Mouse (Mus musculus): ENCODE data around the gene Baiap2. TPM values are rescaled to one million over a fixed set of nuclear protein-coding genes. Genes with fewer than 3 reads are reported as not detected.

Gene Baiap2
- polyA plus RNA-seq (2012; fragmentation: generic; extraction: Trizol) = 41.5 TPM
- long read RNA-seq, experiment 1, full-length matches to known transcripts = 49 of 81 reads
- long read RNA-seq, experiment 1, partial matches to known transcripts = 16 of 81 reads
- long read RNA-seq, experiment 1, other reads (novel, unspliced or antisense) = 16 of 81 reads
- long read RNA-seq, experiment 2, full-length matches to known transcripts = 493 of 591 reads
- long read RNA-seq, experiment 2, partial matches to known transcripts = 5 of 591 reads
- long read RNA-seq, experiment 2, other reads (novel, unspliced or antisense) = 93 of 591 reads

GRCm38 (mm10) chr11:119942727-119943427 is at the start of gene Baiap2:
TSS of gene Baiap2 (plus strand) at chr11:119942763.
- no peaks in the 10 kb centered on the region for H3K27me3 ChIP-seq (ENCODE audit: control insufficient read depth, insufficient read depth, insufficient read length)
- H3K36me3 ChIP-seq (ENCODE audit: control insufficient read depth, insufficient read depth) = peaks cover 28% of the 10 kb centered on the region
- H3K4me3 ChIP-seq (ENCODE audit: insufficient read depth, poor library complexity, severe bottlenecking) = peak within 1 kb of the TSS; percentile 98
- H3ac ChIP-seq (ENCODE audit: control insufficient read depth, insufficient read length, low read depth) = peak within 1 kb of the TSS; percentile 54
- H3K79me3 ChIP-seq (ENCODE audit: low read depth) = peaks cover 49% of the 10 kb centered on the region
- peaks cover 79% of the 10 kb centered on the region for H3K79me2 ChIP-seq (ENCODE audit: control insufficient read depth, insufficient read depth)
- no peak for TF ChIP-seq MAX (IDR thresholded peaks at IDR 0.05)

GRCm38 (mm10) chr11:119893667-119894236 is 48.8 kb upstream of the Baiap2 start:
- no peaks in the 10 kb centered on the region for H3K79me3 ChIP-seq (ENCODE audit: low read depth)
- H3K4me3 ChIP-seq (ENCODE audit: insufficient read depth, poor library complexity, severe bottlenecking) = no peak overlapping the region
- no peaks in the 10 kb centered on the region for H3K79me2 ChIP-seq (ENCODE audit: control insufficient read depth, insufficient read depth)
- H3K27me3 ChIP-seq (ENCODE audit: control insufficient read depth, insufficient read depth, insufficient read length) = no peaks in the 10 kb centered on the region
- no peak for TF ChIP-seq FOSL1 (IDR thresholded peaks at IDR 0.05; ENCODE audit: insufficient read depth, low read length, poor library complexity, severe bottlenecking)
- TF ChIP-seq MAX (IDR thresholded peaks at IDR 0.05) = no peak
- no peak for TF ChIP-seq CEBPB (IDR thresholded peaks at IDR 0.05; ENCODE audit: low read depth)
- H3K36me3 ChIP-seq (ENCODE audit: control insufficient read depth, insufficient read depth) = peaks cover 73% of the 10 kb centered on the region
- no peak overlapping the region for H3ac ChIP-seq (ENCODE audit: control insufficient read depth, insufficient read length, low read depth)

GRCm38 (mm10) chr11:119894634-119895033 is 47.9 kb upstream of the Baiap2 start:
- no peaks in the 10 kb centered on the region for H3K79me3 ChIP-seq (ENCODE audit: low read depth)
- H3ac ChIP-seq (ENCODE audit: control insufficient read depth, insufficient read length, low read depth) = no peak overlapping the region
- peaks cover 65% of the 10 kb centered on the region for H3K36me3 ChIP-seq (ENCODE audit: control insufficient read depth, insufficient read depth)
- H3K27me3 ChIP-seq (ENCODE audit: control insufficient read depth, insufficient read depth, insufficient read length) = no peaks in the 10 kb centered on the region
- no peak overlapping the region for H3K4me3 ChIP-seq (ENCODE audit: insufficient read depth, poor library complexity, severe bottlenecking)
- H3K79me2 ChIP-seq (ENCODE audit: control insufficient read depth, insufficient read depth) = no peaks in the 10 kb centered on the region
- TF ChIP-seq MAX (IDR thresholded peaks at IDR 0.05) = no peak
- no peak for TF ChIP-seq CEBPB (IDR thresholded peaks at IDR 0.05; ENCODE audit: low read depth)
- no peak for TF ChIP-seq FOSL1 (IDR thresholded peaks at IDR 0.05; ENCODE audit: insufficient read depth, low read length, poor library complexity, severe bottlenecking)
- no peak for TF ChIP-seq MYOG (IDR thresholded peaks at IDR 0.05; ENCODE audit: control insufficient read depth, extremely low read depth, insufficient read length)
- no peak for TF ChIP-seq USF1 (IDR thresholded peaks at IDR 0.05; ENCODE audit: low read depth)
- no peak for TF ChIP-seq CTCF (IDR thresholded peaks at IDR 0.05; ENCODE audit: control insufficient read depth, insufficient read depth, insufficient read length)
- TF ChIP-seq MYOD1 (IDR thresholded peaks at IDR 0.05; ENCODE audit: control insufficient read depth, insufficient read length, low read depth) = no peak

- TF ChIP-seq CTCF (IDR thresholded peaks at IDR 0.05; ENCODE audit: control insufficient read depth, insufficient read depth, insufficient read length) (no peak), MYOG (IDR thresholded peaks at IDR 0.05; ENCODE audit: control insufficient read depth, extremely low read depth, insufficient read length) (no peak), FOSL1 (IDR thresholded peaks at IDR 0.05; ENCODE audit: insufficient read depth, low read length, poor library complexity, severe bottlenecking) (no peak), MYOD1 (IDR thresholded peaks at IDR 0.05; ENCODE audit: control insufficient read depth, insufficient read length, low read depth) (no peak), MAX (IDR thresholded peaks at IDR 0.05) (no peak), USF1 (IDR thresholded peaks at IDR 0.05; ENCODE audit: low read depth) (no peak), CEBPB (IDR thresholded peaks at IDR 0.05; ENCODE audit: low read depth) (no peak)
- Histone ChIP-seq H3K79me2 (ENCODE audit: control insufficient read depth, insufficient read depth) (no peaks in the 10 kb centered on the region), H3K27me3 (ENCODE audit: control insufficient read depth, insufficient read depth, insufficient read length) (no peaks in the 10 kb centered on the region), H3ac (ENCODE audit: control insufficient read depth, insufficient read length, low read depth) (no peak overlapping the region), H3K4me3 (ENCODE audit: insufficient read depth, poor library complexity, severe bottlenecking) (no peak overlapping the region), H3K79me3 (ENCODE audit: low read depth) (no peaks in the 10 kb centered on the region), H3K36me3 (ENCODE audit: control insufficient read depth, insufficient read depth) (peaks cover 46% of the 10 kb centered on the region)
Measured at GRCm38 (mm10) chr11:119897041-119897440, 45.5 kb upstream of the Baiap2 start.

DNA sequence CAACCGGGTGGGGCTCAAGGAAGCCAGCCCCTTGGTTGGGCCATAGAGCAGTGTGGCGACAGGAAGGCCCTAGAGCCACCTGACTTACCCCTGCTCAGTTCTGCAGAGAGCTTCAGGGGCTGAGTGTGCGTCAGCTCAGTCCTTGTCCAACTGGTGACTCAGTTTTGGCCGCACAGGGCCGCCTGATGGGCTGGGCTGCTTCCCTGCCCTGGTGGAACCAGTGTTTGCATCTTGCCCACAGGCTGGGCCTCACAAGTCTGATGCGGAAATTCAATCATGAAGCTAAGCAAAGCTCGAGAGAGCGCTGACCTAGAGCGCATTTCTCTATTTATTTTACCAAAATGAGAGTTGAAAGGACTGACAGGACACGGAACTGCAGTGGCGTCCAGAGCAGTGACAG is 43.6 kb upstream of the Baiap2 start:
- H3K4me3 ChIP-seq (ENCODE audit: insufficient read depth, poor library complexity, severe bottlenecking) = no peak overlapping the region
- no peak overlapping the region for H3ac ChIP-seq (ENCODE audit: control insufficient read depth, insufficient read length, low read depth)
- H3K79me3 ChIP-seq (ENCODE audit: low read depth) = no peaks in the 10 kb centered on the region
- peaks cover 30% of the 10 kb centered on the region for H3K36me3 ChIP-seq (ENCODE audit: control insufficient read depth, insufficient read depth)
- no peak for TF ChIP-seq CEBPB (IDR thresholded peaks at IDR 0.05; ENCODE audit: low read depth)
- no peaks in the 10 kb centered on the region for H3K27me3 ChIP-seq (ENCODE audit: control insufficient read depth, insufficient read depth, insufficient read length)
- H3K79me2 ChIP-seq (ENCODE audit: control insufficient read depth, insufficient read depth) = no peaks in the 10 kb centered on the region

GRCm38 (mm10) chr11:119901174-119901573 is 41.4 kb upstream of the Baiap2 start:
- no peaks in the 10 kb centered on the region for H3K79me2 ChIP-seq (ENCODE audit: control insufficient read depth, insufficient read depth)
- H3K79me3 ChIP-seq (ENCODE audit: low read depth) = no peaks in the 10 kb centered on the region
- H3K27me3 ChIP-seq (ENCODE audit: control insufficient read depth, insufficient read depth, insufficient read length) = no peaks in the 10 kb centered on the region
- H3ac ChIP-seq (ENCODE audit: control insufficient read depth, insufficient read length, low read depth) = no peak overlapping the region
- no peak for TF ChIP-seq FOSL1 (IDR thresholded peaks at IDR 0.05; ENCODE audit: insufficient read depth, low read length, poor library complexity, severe bottlenecking)
- no peak for TF ChIP-seq MAX (IDR thresholded peaks at IDR 0.05)
- TF ChIP-seq MYOD1 (IDR thresholded peaks at IDR 0.05; ENCODE audit: control insufficient read depth, insufficient read length, low read depth) = no peak
- no peak for TF ChIP-seq CEBPB (IDR thresholded peaks at IDR 0.05; ENCODE audit: low read depth)
- TF ChIP-seq CTCF (IDR thresholded peaks at IDR 0.05; ENCODE audit: control insufficient read depth, insufficient read depth, insufficient read length) = no peak
- TF ChIP-seq USF1 (IDR thresholded peaks at IDR 0.05; ENCODE audit: low read depth) = no peak
- no peak for TF ChIP-seq MYOG (IDR thresholded peaks at IDR 0.05; ENCODE audit: control insufficient read depth, extremely low read depth, insufficient read length)
- peaks cover 8% of the 10 kb centered on the region for H3K36me3 ChIP-seq (ENCODE audit: control insufficient read depth, insufficient read depth)
- no peak overlapping the region for H3K4me3 ChIP-seq (ENCODE audit: insufficient read depth, poor library complexity, severe bottlenecking)
